In genomic region chr2:126708361-126708760, GRCm38 (mm10) we compare ENCODE assay signal across 8 mouse cellular contexts. TPM values are rescaled to one million over a fixed set of nuclear protein-coding genes. Genes with fewer than 3 reads are reported as not detected.
DNase-seq lines count a peak whose midpoint lies in the region; ATAC-seq and TF ChIP-seq lines count a peak whose summit lies in the region.

No protein-coding gene starts in this region.

- 73% methylated on average over 4 of the region's 4 CpGs for WGBS in heart, embryonic 14.5 days
- WGBS in hindbrain, embryonic 13.5 days = 84% methylated on average over 4 of the region's 4 CpGs
- WGBS in midbrain, embryonic 13.5 days = 87% methylated on average over 4 of the region's 4 CpGs

- TF ChIP-seq RAD21 in MEL (IDR thresholded peaks at IDR 0.05; ENCODE audit: low read depth, low read length) = no peak

- H3K36me3 ChIP-seq in heart, embryonic 14.5 days (ENCODE audit: control insufficient read depth, insufficient read depth, low read length) = peaks cover 5% of the 10 kb centered on the region; the same call in 1 of the 2 replicates
- peaks cover under 1 to 10% of the 10 kb centered on the region in 2 experiments; a peak in 3 of 4 replicates for H3K36me3 ChIP-seq in MEL (ENCODE audit: control insufficient read depth in 1 of 2, insufficient read depth in 2 of 2, low read length in 2 of 2)
- no peaks in the 10 kb centered on the region for H3K36me3 ChIP-seq in hindbrain, embryonic 13.5 days
- H3K36me3 ChIP-seq in midbrain, embryonic 13.5 days = no peaks in the 10 kb centered on the region

- no peak for ATAC-seq in heart, embryonic 14.5 days (ENCODE audit: insufficient number of reproducible peaks, insufficient read depth, low FRiP score, low read depth)
- no peak for ATAC-seq in hindbrain, embryonic 13.5 days (ENCODE audit: low FRiP score)
- ATAC-seq in midbrain, embryonic 13.5 days = no peak
- no peak for ATAC-seq in monocyte, adult 5-6 weeks (replicated peaks; ENCODE audit: insufficient number of reproducible peaks, low FRiP score, low TSS enrichment, poor library complexity, severe bottlenecking)

- TF ChIP-seq CTCF in MEL (IDR thresholded peaks at IDR 0.05 in 2 of 3, conservative IDR thresholded peaks at IDR 0.05 in 1 of 3; ENCODE audit: control insufficient read depth in 1 of 3, insufficient read depth in 1 of 3, low read depth in 2 of 3, low read length in 3 of 3, poor library complexity in 1 of 3, severe bottlenecking in 1 of 3) = no peak

- H3K27me3 ChIP-seq in heart, embryonic 14.5 days (ENCODE audit: control insufficient read depth, insufficient read depth, low read length) = peaks cover 11% of the 10 kb centered on the region; the same call in 1 of the 2 replicates
- H3K27me3 ChIP-seq in MEL (ENCODE audit: control insufficient read depth in 1 of 2, insufficient read depth in 2 of 2, low read length in 2 of 2) = no peaks in the 10 kb centered on the region
- peaks cover 20% of the 10 kb centered on the region for H3K27me3 ChIP-seq in hindbrain, embryonic 13.5 days
- H3K27me3 ChIP-seq in midbrain, embryonic 13.5 days = peaks cover 17% of the 10 kb centered on the region

- no peak for TF ChIP-seq POLR2A in MEL (IDR thresholded peaks at IDR 0.05; ENCODE audit: control insufficient read depth in 1 of 2, insufficient read depth in 1 of 2, low read depth in 1 of 2, low read length in 2 of 2, poor library complexity in 1 of 2)

- no peak overlapping the region for H3K27ac ChIP-seq in heart, embryonic 14.5 days (replicated peaks in 1 of 2; ENCODE audit: control insufficient read depth in 1 of 2, insufficient read depth in 1 of 2, low read depth in 2 of 2, low read length in 2 of 2)
- no peak overlapping the region for H3K27ac ChIP-seq in MEL (ENCODE audit: control insufficient read depth, low read depth, low read length)
- no peak overlapping the region for H3K27ac ChIP-seq in hindbrain, embryonic 13.5 days
- H3K27ac ChIP-seq in midbrain, embryonic 13.5 days = no peak overlapping the region

- no peaks in the 10 kb centered on the region for H3K9me3 ChIP-seq in heart, embryonic 14.5 days (ENCODE audit: control insufficient read depth, low read length)
- H3K9me3 ChIP-seq in MEL (replicated peaks; ENCODE audit: insufficient read depth, low read length) = no peaks in the 10 kb centered on the region
- no peaks in the 10 kb centered on the region for H3K9me3 ChIP-seq in hindbrain, embryonic 13.5 days
- no peaks in the 10 kb centered on the region for H3K9me3 ChIP-seq in midbrain, embryonic 13.5 days

- no peak for DNase-seq in heart, adult 8-10 months (ENCODE audit: low spot score)
- DNase-seq in MEL (ENCODE audit: low read depth, low spot score) (no peak), adipocyte (ENCODE audit: low spot score) (no peak)
- DNase-seq in adrenal gland, adult 8-10 months = no peak

- peak overlapping the region in 1 of 2 experiments; percentile 82; a peak in 2 of 4 replicates for H3K4me3 ChIP-seq in heart, embryonic 14.5 days (ENCODE audit: control insufficient read depth in 1 of 2, insufficient read depth in 1 of 2, low read depth in 1 of 2, low read length in 2 of 2)
- H3K4me3 ChIP-seq in MEL (ENCODE audit: control insufficient read depth in 1 of 2, insufficient read depth in 1 of 2, low read depth in 2 of 2, low read length in 2 of 2) = peak overlapping the region; percentile 75 to 76
- peak overlapping the region; percentile 83 for H3K4me3 ChIP-seq in hindbrain, embryonic 13.5 days
- peak overlapping the region; percentile 76; the same call in 1 of the 2 replicates for H3K4me3 ChIP-seq in midbrain, embryonic 13.5 days (replicated peaks)

- H3K9ac ChIP-seq in heart, embryonic 14.5 days (ENCODE audit: low read length) = peak overlapping the region; percentile 90; the same call in 1 of the 2 replicates
- H3K9ac ChIP-seq in MEL (ENCODE audit: control insufficient read depth, low read depth, low read length, poor library complexity, severe bottlenecking) = peak overlapping the region; percentile 76
- peak overlapping the region; percentile 91; the same call in 1 of the 2 replicates for H3K9ac ChIP-seq in hindbrain, embryonic 13.5 days
- peak overlapping the region; percentile 88; the same call in 1 of the 2 replicates for H3K9ac ChIP-seq in midbrain, embryonic 13.5 days (replicated peaks)

- H3K4me2 ChIP-seq in heart, embryonic 14.5 days (ENCODE audit: low read length) = peak overlapping the region; percentile 79
- peak overlapping the region; percentile 75 for H3K4me2 ChIP-seq in hindbrain, embryonic 13.5 days
- H3K4me2 ChIP-seq in midbrain, embryonic 13.5 days (replicated peaks) = peak overlapping the region; percentile 70

- H3K79me2 ChIP-seq in MEL (ENCODE audit: control insufficient read depth, insufficient read depth, low read length, poor library complexity) = peaks cover 26% of the 10 kb centered on the region

- H3K4me1 ChIP-seq in heart, embryonic 14.5 days (ENCODE audit: control insufficient read depth in 2 of 2, insufficient read depth in 2 of 2, low read length in 2 of 2) = peaks cover 2 to 10% of the 10 kb centered on the region in 2 experiments
- peaks cover 0 to 10% of the 10 kb centered on the region in 2 experiments; a peak in 3 of 4 replicates for H3K4me1 ChIP-seq in MEL (ENCODE audit: control insufficient read depth in 1 of 2, insufficient read depth in 2 of 2, low read length in 2 of 2)
- H3K4me1 ChIP-seq in hindbrain, embryonic 13.5 days (replicated peaks) = peaks cover 17% of the 10 kb centered on the region
- H3K4me1 ChIP-seq in midbrain, embryonic 13.5 days (replicated peaks) = peaks cover 19% of the 10 kb centered on the region

- no peak for TF ChIP-seq EP300 in MEL (IDR thresholded peaks at IDR 0.05; ENCODE audit: low read depth in 1 of 2, low read length in 2 of 2)

TF ChIP-seq in MEL, 35 proteins besides CTCF, POLR2A, EP300 and RAD21:
- no peak for TF ChIP-seq TCF12 (IDR thresholded peaks at IDR 0.05; ENCODE audit: low read depth, low read length)
- no peak for TF ChIP-seq ETS1 (IDR thresholded peaks at IDR 0.05; ENCODE audit: low read depth, low read length)
- no peak for TF ChIP-seq MXI1 (IDR thresholded peaks at IDR 0.05; ENCODE audit: low read depth, low read length)
- TF ChIP-seq ZNF384 (IDR thresholded peaks at IDR 0.05; ENCODE audit: low read depth, low read length) = no peak
- TF ChIP-seq MAFK (IDR thresholded peaks at IDR 0.05; ENCODE audit: borderline replicate concordance, low read depth, low read length) = no peak
- no peak for TF ChIP-seq ZC3H11A (IDR thresholded peaks at IDR 0.05; ENCODE audit: low read depth, low read length)
- no peak for TF ChIP-seq MAZ (IDR thresholded peaks at IDR 0.05; ENCODE audit: low read depth, low read length)
- no peak for TF ChIP-seq CHD1 (IDR thresholded peaks at IDR 0.05; ENCODE audit: low read depth, low read length)
- no peak for TF ChIP-seq MYC (IDR thresholded peaks at IDR 0.05; ENCODE audit: low read depth, low read length)
- TF ChIP-seq SMC3 (IDR thresholded peaks at IDR 0.05; ENCODE audit: low read depth, low read length) = no peak
- TF ChIP-seq USF1 (IDR thresholded peaks at IDR 0.05; ENCODE audit: low read depth, low read length) = no peak
- no peak for TF ChIP-seq POLR2AphosphoS2 (IDR thresholded peaks at IDR 0.05; ENCODE audit: low read length)

RNA-seq across cellular contexts. Expression of gene Usp8, which starts 1.2 kb away (rescaled TPM):
- polyA plus RNA-seq in heart, embryonic 14.5 days (2014; fragmentation: Nextera tagmentation; extraction: Ambion mirVana) = 32.1 and 32.8 TPM in 2 replicates
- total RNA-seq in heart, adult 8-10 months (2022) = 10 to 100 TPM; 25.9 to 29.4 (median 27.3) TPM
- 18.5 and 21.1 TPM in 2 replicates for total RNA-seq in MEL (2012; rRNA removed)
- polyA plus RNA-seq in MEL (2012; ENCODE audit: insufficient read depth in 1 of 2, insufficient read length in 2 of 2, low read depth in 1 of 2, low replicate concordance in 2 of 2, missing spikeins in 1 of 2) = 10 to 100 TPM in 1 of 2 experiments, not detected in 1; 34.6 TPM
- polyA plus RNA-seq in hindbrain, embryonic 13.5 days (2015; fragmentation: Nextera tagmentation; extraction: Ambion mirVana) = 29.1 and 29.4 TPM in 2 replicates
- 28.6 and 28.7 TPM in 2 replicates for polyA plus RNA-seq in midbrain, embryonic 13.5 days (2015; fragmentation: Nextera tagmentation; extraction: Ambion mirVana)
- 10 to 100 TPM; 67.9 to 76.5 (median 75.1) TPM for total RNA-seq in adrenal gland, adult 8-10 months (2022)
- 72.0 to 89.6 TPM (median 77.6 TPM) in 3 replicates for total RNA-seq in monocyte, adult 5-6 weeks (2017)

RNA-seq across cellular contexts. Expression of gene Gabpb1, which starts 32.2 kb away (rescaled TPM):
- polyA plus RNA-seq in heart, embryonic 14.5 days (2014; fragmentation: Nextera tagmentation; extraction: Ambion mirVana) = 33.4 and 34.0 TPM in 2 replicates
- 10 to 100 TPM in 3 of 4 experiments, 1 to 10 TPM in 1; 9.6 to 17.7 (median 14.0) TPM for total RNA-seq in heart, adult 8-10 months (2022)
- total RNA-seq in MEL (2012; rRNA removed) = 11.7 and 13.1 TPM in 2 replicates
- 10 to 100 TPM in 1 of 2 experiments, not detected in 1; 17.8 TPM for polyA plus RNA-seq in MEL (2012; ENCODE audit: insufficient read depth in 1 of 2, insufficient read length in 2 of 2, low read depth in 1 of 2, low replicate concordance in 2 of 2, missing spikeins in 1 of 2)
- 51.7 and 52.6 TPM in 2 replicates for polyA plus RNA-seq in hindbrain, embryonic 13.5 days (2015; fragmentation: Nextera tagmentation; extraction: Ambion mirVana)
- 60.7 and 62.1 TPM in 2 replicates for polyA plus RNA-seq in midbrain, embryonic 13.5 days (2015; fragmentation: Nextera tagmentation; extraction: Ambion mirVana)
- 10 to 100 TPM; 16.4 to 21.1 (median 18.6) TPM for total RNA-seq in adrenal gland, adult 8-10 months (2022)
- total RNA-seq in monocyte, adult 5-6 weeks (2017) = 22.6 to 29.9 TPM (median 25.9 TPM) in 3 replicates
